Mouse (Mus musculus): Measurements from ENCODE around the gene Fut8. TPM values are rescaled to one million over a fixed set of nuclear protein-coding genes. Genes with fewer than 3 reads are reported as not detected.

Gene Fut8
- polyA plus RNA-seq, 1 experiment from 2014 or later, result 21.3 TPM

- Histone ChIP-seq H3K4me2 (no peak overlapping the region), H3K4me3 (no peak overlapping the region), H3K9me3 (replicated peaks) (no peaks in the 10 kb centered on the region), H3K4me1 (replicated peaks) (no peaks in the 10 kb centered on the region), H3K27me3 (replicated peaks) (no peaks in the 10 kb centered on the region), H3K36me3 (no peaks in the 10 kb centered on the region), H3K27ac (ENCODE audit: poor library complexity, severe bottlenecking) (no peak overlapping the region), H3K9ac (no peak overlapping the region)
- WGBS, result 61% methylated on average over 10 of the region's 10 CpGs
- no peak for ATAC-seq (ENCODE audit: insufficient number of reproducible peaks, low FRiP score)
Measured at GRCm38 (mm10) chr12:77201461-77202143, 36.3 kb upstream of the Fut8 start.

GRCm38 (mm10) chr12:77203136-77203535 is 34.8 kb upstream of the Fut8 start:
- Histone ChIP-seq H3K27ac (ENCODE audit: poor library complexity, severe bottlenecking) (no peak overlapping the region), H3K36me3 (no peaks in the 10 kb centered on the region), H3K4me1 (replicated peaks) (no peaks in the 10 kb centered on the region), H3K27me3 (replicated peaks) (no peaks in the 10 kb centered on the region), H3K4me3 (no peak overlapping the region), H3K9me3 (replicated peaks) (no peaks in the 10 kb centered on the region), H3K4me2 (no peak overlapping the region), H3K9ac (no peak overlapping the region)
- no peak for ATAC-seq (ENCODE audit: insufficient number of reproducible peaks, low FRiP score)
- WGBS, result 82% methylated on average over 4 of the region's 4 CpGs

GRCm38 (mm10) chr12:77206852-77207251 is 31.1 kb upstream of the Fut8 start:
- Histone ChIP-seq H3K4me2 (no peak overlapping the region), H3K4me3 (no peak overlapping the region), H3K9ac (no peak overlapping the region), H3K27ac (ENCODE audit: poor library complexity, severe bottlenecking) (no peak overlapping the region), H3K36me3 (no peaks in the 10 kb centered on the region), H3K27me3 (replicated peaks) (no peaks in the 10 kb centered on the region), H3K9me3 (replicated peaks) (no peaks in the 10 kb centered on the region), H3K4me1 (replicated peaks) (no peaks in the 10 kb centered on the region)
- 80% methylated on average over 5 of the region's 5 CpGs for whole genome bisulfite sequencing
- ATAC-seq (ENCODE audit: insufficient number of reproducible peaks, low FRiP score), result no peak

GRCm38 (mm10) chr12:77208056-77208455 is 29.9 kb upstream of the Fut8 start:
- no peak for ATAC-seq (ENCODE audit: insufficient number of reproducible peaks, low FRiP score)
- Histone ChIP-seq H3K36me3 (no peaks in the 10 kb centered on the region), H3K4me1 (replicated peaks) (no peaks in the 10 kb centered on the region), H3K27me3 (replicated peaks) (no peaks in the 10 kb centered on the region), H3K4me3 (no peak overlapping the region), H3K9me3 (replicated peaks) (no peaks in the 10 kb centered on the region), H3K4me2 (no peak overlapping the region), H3K27ac (ENCODE audit: poor library complexity, severe bottlenecking) (no peak overlapping the region), H3K9ac (no peak overlapping the region)
- WGBS, result 85% methylated on average over 2 of the region's 2 CpGs

GRCm38 (mm10) chr12:77208576-77209180 is 29.2 kb upstream of the Fut8 start:
- Histone ChIP-seq H3K9ac (no peak overlapping the region), H3K9me3 (replicated peaks) (no peaks in the 10 kb centered on the region), H3K36me3 (no peaks in the 10 kb centered on the region)

GRCm38 (mm10) chr12:77211695-77212208 is 26.2 kb upstream of the Fut8 start:
- Histone ChIP-seq H3K4me3 (no peak overlapping the region), H3K4me1 (replicated peaks) (0 out of 2 replicates have a peak, but pooled peaks cover under 1% of the 10 kb centered on the region), H3K4me2 (no peak overlapping the region), H3K36me3 (no peaks in the 10 kb centered on the region), H3K9me3 (replicated peaks) (no peaks in the 10 kb centered on the region), H3K27ac (ENCODE audit: poor library complexity, severe bottlenecking) (no peak overlapping the region), H3K27me3 (replicated peaks) (no peaks in the 10 kb centered on the region), H3K9ac (no peak overlapping the region)
- WGBS, result 78% methylated on average over 7 of the region's 7 CpGs
- ATAC-seq (ENCODE audit: insufficient number of reproducible peaks, low FRiP score), result no peak

More at GRCm38 (mm10) chr12:77208576-77209180, 29.2 kb upstream of the Fut8 start:
- Histone ChIP-seq H3K4me2 (no peak overlapping the region), H3K27ac (ENCODE audit: poor library complexity, severe bottlenecking) (no peak overlapping the region), H3K4me3 (no peak overlapping the region), H3K4me1 (replicated peaks) (no peaks in the 10 kb centered on the region), H3K27me3 (replicated peaks) (no peaks in the 10 kb centered on the region)
- 71% methylated on average over 5 of the region's 5 CpGs for WGBS
- no peak for ATAC-seq (ENCODE audit: insufficient number of reproducible peaks, low FRiP score)

GRCm38 (mm10) chr12:77213896-77214564 is 23.9 kb upstream of the Fut8 start:
- Histone ChIP-seq H3K9ac (no peak overlapping the region), H3K36me3 (no peaks in the 10 kb centered on the region), H3K4me2 (no peak overlapping the region), H3K27ac (ENCODE audit: poor library complexity, severe bottlenecking) (no peak overlapping the region), H3K4me1 (replicated peaks) (0 out of 2 replicates have a peak, but pooled peaks cover 3% of the 10 kb centered on the region), H3K27me3 (replicated peaks) (no peaks in the 10 kb centered on the region), H3K9me3 (replicated peaks) (no peaks in the 10 kb centered on the region), H3K4me3 (no peak overlapping the region)
- ATAC-seq (ENCODE audit: insufficient number of reproducible peaks, low FRiP score), result no peak
- 69% methylated on average over 6 of the region's 6 CpGs for WGBS

- Histone ChIP-seq H3K4me1 (replicated peaks) (0 out of 2 replicates have a peak, but pooled peaks cover 3% of the 10 kb centered on the region), H3K4me3 (no peak overlapping the region), H3K4me2 (no peak overlapping the region), H3K36me3 (no peaks in the 10 kb centered on the region), H3K27me3 (replicated peaks) (no peaks in the 10 kb centered on the region), H3K27ac (ENCODE audit: poor library complexity, severe bottlenecking) (no peak overlapping the region), H3K9me3 (replicated peaks) (no peaks in the 10 kb centered on the region), H3K9ac (no peak overlapping the region)
- ATAC-seq (ENCODE audit: insufficient number of reproducible peaks, low FRiP score), result no peak
- 83% methylated on average over 3 of the region's 3 CpGs for WGBS
Measured at GRCm38 (mm10) chr12:77214565-77214909, 23.4 kb upstream of the Fut8 start.

- Histone ChIP-seq H3K36me3 (no peaks in the 10 kb centered on the region), H3K27ac (ENCODE audit: poor library complexity, severe bottlenecking) (no peak overlapping the region), H3K9me3 (replicated peaks) (no peaks in the 10 kb centered on the region), H3K4me1 (replicated peaks) (0 out of 2 replicates have a peak, but pooled peaks cover 3% of the 10 kb centered on the region), H3K4me3 (0 out of 2 replicates have a peak overlapping the region, but pooled peaks have one; percentile 1), H3K27me3 (replicated peaks) (no peaks in the 10 kb centered on the region), H3K4me2 (peak overlapping the region; percentile 44), H3K9ac (no peak overlapping the region)
- WGBS, result 38% methylated on average over 11 of the region's 11 CpGs
- no peak for ATAC-seq (ENCODE audit: insufficient number of reproducible peaks, low FRiP score)
Measured at GRCm38 (mm10) chr12:77216511-77217192, 21.3 kb upstream of the Fut8 start.

- Histone ChIP-seq H3K27ac (ENCODE audit: poor library complexity, severe bottlenecking) (no peak overlapping the region), H3K4me1 (replicated peaks) (0 out of 2 replicates have a peak, but pooled peaks cover 3% of the 10 kb centered on the region), H3K27me3 (replicated peaks) (no peaks in the 10 kb centered on the region), H3K9ac (no peak overlapping the region), H3K4me2 (no peak overlapping the region), H3K36me3 (no peaks in the 10 kb centered on the region), H3K9me3 (replicated peaks) (no peaks in the 10 kb centered on the region), H3K4me3 (no peak overlapping the region)
- no peak for ATAC-seq (ENCODE audit: insufficient number of reproducible peaks, low FRiP score)
- WGBS, result 64% methylated on average over 5 of the region's 5 CpGs
Measured at GRCm38 (mm10) chr12:77220616-77221015, 17.3 kb upstream of the Fut8 start.

All from heart, embryonic 12.5 days (tissue).